Mouse (Mus musculus): ENCODE data around the gene Mboat2. TPM values are rescaled to one million over a fixed set of nuclear protein-coding genes. Genes with fewer than 3 reads are reported as not detected.

Mboat2 gene
- total and polyA plus RNA-seq, 3 experiments = 3.8 to 12.3 (median 8.4) TPM

- Histone ChIP-seq H3K27ac (peak overlapping the region; percentile 16; the same call in 1 of the 2 replicates), H3K27me3 (ENCODE audit: control insufficient read depth, insufficient read depth, low read length) (no peaks in the 10 kb centered on the region), H3K79me2 (replicated peaks; ENCODE audit: control insufficient read depth, insufficient read depth, low read length) (no peaks in the 10 kb centered on the region), H3K9ac (ENCODE audit: low read depth, low read length) (peak overlapping the region; percentile 77), H3K4me3 (peak overlapping the region; percentile 98), H3K36me3 (ENCODE audit: control insufficient read depth, insufficient read depth, low read length) (peaks cover 2% of the 10 kb centered on the region), H3K4me1 (ENCODE audit: control insufficient read depth, insufficient read depth, low read length) (peaks cover 3% of the 10 kb centered on the region; the same call in 1 of the 2 replicates)
- DNase-seq = no peak
- under 1% methylated on average over 32 of the region's 32 CpGs for WGBS
- TF ChIP-seq POLR2A (IDR thresholded peaks at IDR 0.05; ENCODE audit: insufficient read depth, low read depth, low read length) (no peak), EP300 (IDR thresholded peaks at IDR 0.05; ENCODE audit: insufficient read depth, low read depth, low read length) (no peak), CTCF (IDR thresholded peaks at IDR 0.05) (no peak)
- intact Hi-C loops (cut with DNase I) = loop anchor here (2.0 to 5.0 kb wide), 2 partner anchors 115 to 123 kb away; partner anchors contain the start of gene Rrm2
Observed at GRCm38 (mm10) chr12:24831964-24832427, 1.3 kb downstream of the Mboat2 start.

GRCm38 (mm10) chr12:24832438-24832837, 1.8 kb downstream of the Mboat2 start:
- no peak for DNase-seq
- Histone ChIP-seq H3K9ac (ENCODE audit: low read depth, low read length) (no peak overlapping the region), H3K27me3 (ENCODE audit: control insufficient read depth, insufficient read depth, low read length) (no peaks in the 10 kb centered on the region), H3K4me3 (peak overlapping the region; percentile 98), H3K79me2 (replicated peaks; ENCODE audit: control insufficient read depth, insufficient read depth, low read length) (no peaks in the 10 kb centered on the region), H3K4me1 (ENCODE audit: control insufficient read depth, insufficient read depth, low read length) (peaks cover 3% of the 10 kb centered on the region; the same call in 1 of the 2 replicates), H3K27ac (no peak overlapping the region), H3K36me3 (ENCODE audit: control insufficient read depth, insufficient read depth, low read length) (peaks cover 2% of the 10 kb centered on the region)
- no peak for TF ChIP-seq EP300 (IDR thresholded peaks at IDR 0.05; ENCODE audit: insufficient read depth, low read depth, low read length)
- no peak for TF ChIP-seq CTCF (IDR thresholded peaks at IDR 0.05)
- no peak for TF ChIP-seq POLR2A (IDR thresholded peaks at IDR 0.05; ENCODE audit: insufficient read depth, low read depth, low read length)
- WGBS = 41% methylated on average over 2 of the region's 2 CpGs
- intact Hi-C loops (cut with DNase I) = loop anchor here (5.0 kb wide), 1 partner anchor 115 kb away; no protein-coding TSS in a partner anchor

GRCm38 (mm10) chr12:24837947-24838346, 7.3 kb downstream of the Mboat2 start:
- intact Hi-C loops (cut with DNase I) = no loop called here
- Histone ChIP-seq H3K79me2 (replicated peaks; ENCODE audit: control insufficient read depth, insufficient read depth, low read length) (no peaks in the 10 kb centered on the region; the same call in 1 of the 2 replicates), H3K9ac (ENCODE audit: low read depth, low read length) (no peak overlapping the region), H3K4me3 (no peak overlapping the region), H3K27ac (no peak overlapping the region), H3K36me3 (ENCODE audit: control insufficient read depth, insufficient read depth, low read length) (no peaks in the 10 kb centered on the region), H3K4me1 (ENCODE audit: control insufficient read depth, insufficient read depth, low read length) (peaks cover 1% of the 10 kb centered on the region; the same call in 1 of the 2 replicates), H3K27me3 (ENCODE audit: control insufficient read depth, insufficient read depth, low read length) (no peaks in the 10 kb centered on the region)
- no peak for DNase-seq
- 89% methylated on average over 2 of the region's 2 CpGs for WGBS
- TF ChIP-seq CTCF (IDR thresholded peaks at IDR 0.05) = no peak

- 70% methylated on average over 9 of the region's 9 CpGs for WGBS
- TF ChIP-seq EP300 (IDR thresholded peaks at IDR 0.05; ENCODE audit: insufficient read depth, low read depth, low read length) = no peak
- no peak for TF ChIP-seq POLR2A (IDR thresholded peaks at IDR 0.05; ENCODE audit: insufficient read depth, low read depth, low read length)
- 0 out of 2 replicates have a peak, but pooled peaks have one; percentile 10 for TF ChIP-seq CTCF (IDR thresholded peaks at IDR 0.05)
- no peak for DNase-seq
- H3K36me3 ChIP-seq (ENCODE audit: control insufficient read depth, insufficient read depth, low read length) = no peaks in the 10 kb centered on the region
- no peak overlapping the region for H3K27ac ChIP-seq
- no peaks in the 10 kb centered on the region for H3K27me3 ChIP-seq (ENCODE audit: control insufficient read depth, insufficient read depth, low read length)
- intact Hi-C loops (cut with DNase I) = no loop called here
- no peak overlapping the region for H3K4me3 ChIP-seq
- H3K9ac ChIP-seq (ENCODE audit: low read depth, low read length) = no peak overlapping the region
- peaks cover 1% of the 10 kb centered on the region; the same call in 1 of the 2 replicates for H3K4me1 ChIP-seq (ENCODE audit: control insufficient read depth, insufficient read depth, low read length)
- H3K79me2 ChIP-seq (replicated peaks; ENCODE audit: control insufficient read depth, insufficient read depth, low read length) = no peaks in the 10 kb centered on the region; the same call in 1 of the 2 replicates
Observed at GRCm38 (mm10) chr12:24841115-24841879, 10.6 kb downstream of the Mboat2 start.

- H3K36me3 ChIP-seq (ENCODE audit: control insufficient read depth, insufficient read depth, low read length) = no peaks in the 10 kb centered on the region
- H3K79me2 ChIP-seq (replicated peaks; ENCODE audit: control insufficient read depth, insufficient read depth, low read length) = no peaks in the 10 kb centered on the region; the same call in 1 of the 2 replicates
- no peak for TF ChIP-seq POLR2A (IDR thresholded peaks at IDR 0.05; ENCODE audit: insufficient read depth, low read depth, low read length)
- no peak for TF ChIP-seq CTCF (IDR thresholded peaks at IDR 0.05)
- no peak for TF ChIP-seq EP300 (IDR thresholded peaks at IDR 0.05; ENCODE audit: insufficient read depth, low read depth, low read length)
- H3K4me3 ChIP-seq = no peak overlapping the region
- no peaks in the 10 kb centered on the region for H3K27me3 ChIP-seq (ENCODE audit: control insufficient read depth, insufficient read depth, low read length)
- H3K9ac ChIP-seq (ENCODE audit: low read depth, low read length) = no peak overlapping the region
- 59% methylated on average over 11 of the region's 11 CpGs for WGBS
- no peak overlapping the region for H3K27ac ChIP-seq
- peaks cover 1% of the 10 kb centered on the region; the same call in 1 of the 2 replicates for H3K4me1 ChIP-seq (ENCODE audit: control insufficient read depth, insufficient read depth, low read length)
- intact Hi-C loops (cut with DNase I) = no loop called here
- DNase-seq = no peak
Observed at GRCm38 (mm10) chr12:24842299-24842910, 11.7 kb downstream of the Mboat2 start.
